Mouse (Mus musculus): ENCODE measurements around the gene Eif4a1. TPM values are rescaled to one million over a fixed set of nuclear protein-coding genes. Genes with fewer than 3 reads are reported as not detected.

Eif4a1 gene
- total RNA-seq, 1 experiment: 1,948 TPM

DNA sequence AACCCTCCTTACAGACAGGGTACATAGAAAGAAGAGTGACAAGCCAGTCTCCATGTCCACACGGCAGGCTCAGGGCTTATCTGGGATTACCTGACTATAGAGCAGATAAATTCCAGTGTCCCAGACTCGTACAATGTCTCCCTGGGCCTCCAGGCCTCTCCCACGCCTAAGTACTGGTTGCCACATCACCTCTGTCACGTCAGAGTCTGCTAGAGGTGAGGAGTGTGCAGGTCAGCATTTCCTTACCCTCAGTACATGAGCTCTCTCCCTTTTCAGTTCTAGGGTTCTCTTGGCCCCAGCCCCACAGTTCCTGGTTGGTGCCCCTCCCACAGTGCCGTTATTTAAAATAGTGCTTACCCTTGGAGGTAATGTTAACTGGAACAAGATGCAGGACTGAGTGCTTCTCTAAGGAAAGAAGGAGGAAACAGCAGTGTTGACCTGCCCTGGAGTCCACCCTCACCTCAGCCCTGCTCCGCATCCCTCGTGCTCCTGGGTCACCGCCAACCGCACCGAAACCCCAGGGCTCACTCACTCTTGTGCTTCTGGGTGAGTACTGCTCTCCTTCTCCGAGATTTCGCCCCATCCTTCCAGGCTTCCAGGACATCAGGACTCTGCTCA lies 12.0 kb upstream of the Eif4a1 start:
- peak overlapping the region; percentile 71 for H3K9ac ChIP-seq (ENCODE audit: insufficient read depth, low read depth, low read length, poor library complexity, severe bottlenecking)
- H3K27ac ChIP-seq (ENCODE audit: insufficient read depth, low read depth, low read length, poor library complexity, severe bottlenecking): peak overlapping the region; percentile 33; the same call in 1 of the 2 replicates
- in situ Hi-C loops (cut with MboI; ENCODE audit: low sequenced_read_pairs in 2 of 2, unreplicated experiment in 2 of 2): no loop called here
- H3K4me1 ChIP-seq (ENCODE audit: control insufficient read depth in 2 of 2, insufficient read depth in 2 of 2, low read length in 2 of 2, poor library complexity in 1 of 2): peaks cover 4 to 28% of the 10 kb centered on the region in 2 experiments
- peak overlapping the region; percentile 38 to 63 for H3K4me3 ChIP-seq (ENCODE audit: insufficient read depth in 1 of 2, low read depth in 1 of 2, low read length in 2 of 2, poor library complexity in 1 of 2, severe bottlenecking in 1 of 2)
- H3K36me3 ChIP-seq (ENCODE audit: control insufficient read depth, insufficient read depth, low read length, poor library complexity, severe bottlenecking): peaks cover 8% of the 10 kb centered on the region
- no peaks in the 10 kb centered on the region for H3K9me3 ChIP-seq (ENCODE audit: control insufficient read depth, insufficient read depth, low read depth, low read length)
- DNase-seq (ENCODE audit: low read depth, low spot score): no peak
- no peak for TF ChIP-seq ZNF384 (IDR thresholded peaks at IDR 0.05; ENCODE audit: low read depth, low read length)
- TF ChIP-seq CHD2 (IDR thresholded peaks at IDR 0.05; ENCODE audit: low read depth, low read length): no peak
- no peak for TF ChIP-seq ZC3H11A (IDR thresholded peaks at IDR 0.05; ENCODE audit: borderline replicate concordance, low read depth, low read length)
- no peak for TF ChIP-seq HCFC1 (IDR thresholded peaks at IDR 0.05; ENCODE audit: borderline replicate concordance, insufficient read depth, low read length)
- no peak for TF ChIP-seq MAFK (IDR thresholded peaks at IDR 0.05; ENCODE audit: insufficient read depth, low read depth, low read length)

DNA sequence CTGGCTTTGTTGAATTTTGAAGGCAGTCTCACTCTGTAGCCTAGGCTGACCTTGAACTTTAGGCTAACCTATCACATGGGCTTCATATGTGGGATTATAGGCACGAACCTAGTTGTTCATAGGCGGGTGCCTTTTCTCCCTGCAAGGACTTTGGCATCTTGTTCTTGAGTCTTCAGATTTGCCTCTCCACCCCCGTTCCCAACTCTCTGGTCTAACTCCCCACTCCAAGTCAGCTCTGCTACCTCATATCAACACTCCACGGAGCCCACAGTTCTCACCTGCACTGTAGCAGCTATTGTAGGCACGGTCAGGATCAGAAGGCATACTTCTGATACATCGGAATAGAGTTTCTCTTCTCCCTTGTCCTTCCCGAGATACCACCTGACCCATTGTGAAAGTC lies 11.4 kb upstream of the Eif4a1 start:
- H3K27ac ChIP-seq (ENCODE audit: insufficient read depth, low read depth, low read length, poor library complexity, severe bottlenecking): peak overlapping the region; percentile 16; the same call in 1 of the 2 replicates
- peak overlapping the region in 1 of 2 experiments; percentile 63; a peak in 2 of 4 replicates for H3K4me3 ChIP-seq (ENCODE audit: insufficient read depth in 1 of 2, low read depth in 1 of 2, low read length in 2 of 2, poor library complexity in 1 of 2, severe bottlenecking in 1 of 2)
- peaks cover 2 to 28% of the 10 kb centered on the region in 2 experiments for H3K4me1 ChIP-seq (ENCODE audit: control insufficient read depth in 2 of 2, insufficient read depth in 2 of 2, low read length in 2 of 2, poor library complexity in 1 of 2)
- no peaks in the 10 kb centered on the region for H3K9me3 ChIP-seq (ENCODE audit: control insufficient read depth, insufficient read depth, low read depth, low read length)
- in situ Hi-C loops (cut with MboI; ENCODE audit: low sequenced_read_pairs in 2 of 2, unreplicated experiment in 2 of 2): no loop called here
- H3K9ac ChIP-seq (ENCODE audit: insufficient read depth, low read depth, low read length, poor library complexity, severe bottlenecking): peak overlapping the region; percentile 71
- TF ChIP-seq MAFK (IDR thresholded peaks at IDR 0.05; ENCODE audit: insufficient read depth, low read depth, low read length) (no peak), ZNF384 (IDR thresholded peaks at IDR 0.05; ENCODE audit: low read depth, low read length) (no peak), HCFC1 (IDR thresholded peaks at IDR 0.05; ENCODE audit: borderline replicate concordance, insufficient read depth, low read length) (no peak), ZC3H11A (IDR thresholded peaks at IDR 0.05; ENCODE audit: borderline replicate concordance, low read depth, low read length) (no peak), CHD2 (IDR thresholded peaks at IDR 0.05; ENCODE audit: low read depth, low read length) (no peak)
- DNase-seq (ENCODE audit: low read depth, low spot score): no peak
- peaks cover 11% of the 10 kb centered on the region for H3K36me3 ChIP-seq (ENCODE audit: control insufficient read depth, insufficient read depth, low read length, poor library complexity, severe bottlenecking)

DNA sequence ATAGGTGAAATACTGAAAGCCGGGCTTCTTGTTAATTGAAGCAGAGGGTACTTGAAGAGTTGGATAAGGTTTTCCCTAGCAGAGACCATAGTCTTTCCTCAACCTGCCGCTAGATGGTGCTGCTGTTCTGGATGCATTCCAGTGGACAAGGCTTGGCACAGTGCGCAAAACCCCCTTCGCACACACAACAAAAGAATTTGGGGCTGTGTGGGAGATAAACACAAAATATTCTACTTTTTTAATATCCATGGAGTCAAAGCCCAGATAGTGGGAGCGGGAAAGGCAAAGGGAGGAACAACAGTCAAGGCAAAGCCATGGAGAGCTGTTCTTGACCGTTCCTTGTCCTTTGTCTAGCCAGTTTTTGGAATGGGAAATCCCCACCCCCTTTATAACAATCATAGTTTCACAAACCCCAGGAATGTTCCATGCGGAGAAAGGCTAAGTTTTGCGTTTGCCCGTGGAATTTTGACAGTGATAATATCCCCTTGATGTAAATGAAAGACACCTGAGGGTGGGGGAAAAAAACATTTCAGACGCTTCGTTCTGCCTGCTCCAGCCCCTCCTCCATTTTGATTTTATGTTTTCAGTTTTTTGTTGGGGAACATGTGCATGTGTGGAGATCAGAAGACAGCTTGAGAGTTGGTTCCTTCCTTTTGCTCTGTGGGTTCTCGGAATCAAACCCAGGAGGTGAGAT lies 10.8 kb upstream of the Eif4a1 start:
- H3K4me3 ChIP-seq (ENCODE audit: insufficient read depth in 1 of 2, low read depth in 1 of 2, low read length in 2 of 2, poor library complexity in 1 of 2, severe bottlenecking in 1 of 2): peak overlapping the region; percentile 93 to 98
- DNase-seq (ENCODE audit: low read depth, low spot score): peak; percentile 93
- peaks cover 17% of the 10 kb centered on the region for H3K36me3 ChIP-seq (ENCODE audit: control insufficient read depth, insufficient read depth, low read length, poor library complexity, severe bottlenecking)
- no peaks in the 10 kb centered on the region for H3K9me3 ChIP-seq (ENCODE audit: control insufficient read depth, insufficient read depth, low read depth, low read length)
- peaks cover 2 to 28% of the 10 kb centered on the region in 2 experiments for H3K4me1 ChIP-seq (ENCODE audit: control insufficient read depth in 2 of 2, insufficient read depth in 2 of 2, low read length in 2 of 2, poor library complexity in 1 of 2)
- peak overlapping the region; percentile 56; the same call in 1 of the 2 replicates for H3K27ac ChIP-seq (ENCODE audit: insufficient read depth, low read depth, low read length, poor library complexity, severe bottlenecking)
- in situ Hi-C loops (cut with MboI; ENCODE audit: low sequenced_read_pairs in 2 of 2, unreplicated experiment in 2 of 2): no loop called here
- H3K9ac ChIP-seq (ENCODE audit: insufficient read depth, low read depth, low read length, poor library complexity, severe bottlenecking): peak overlapping the region; percentile 76; the same call in 1 of the 2 replicates
- TF ChIP-seq HCFC1 (IDR thresholded peaks at IDR 0.05; ENCODE audit: borderline replicate concordance, insufficient read depth, low read length) (peak; percentile 43; the same call in 1 of the 2 replicates), ZC3H11A (IDR thresholded peaks at IDR 0.05; ENCODE audit: borderline replicate concordance, low read depth, low read length) (peak; percentile 81; the same call in 1 of the 2 replicates), MAFK (IDR thresholded peaks at IDR 0.05; ENCODE audit: insufficient read depth, low read depth, low read length) (no peak), CHD2 (IDR thresholded peaks at IDR 0.05; ENCODE audit: low read depth, low read length) (no peak)

DNA sequence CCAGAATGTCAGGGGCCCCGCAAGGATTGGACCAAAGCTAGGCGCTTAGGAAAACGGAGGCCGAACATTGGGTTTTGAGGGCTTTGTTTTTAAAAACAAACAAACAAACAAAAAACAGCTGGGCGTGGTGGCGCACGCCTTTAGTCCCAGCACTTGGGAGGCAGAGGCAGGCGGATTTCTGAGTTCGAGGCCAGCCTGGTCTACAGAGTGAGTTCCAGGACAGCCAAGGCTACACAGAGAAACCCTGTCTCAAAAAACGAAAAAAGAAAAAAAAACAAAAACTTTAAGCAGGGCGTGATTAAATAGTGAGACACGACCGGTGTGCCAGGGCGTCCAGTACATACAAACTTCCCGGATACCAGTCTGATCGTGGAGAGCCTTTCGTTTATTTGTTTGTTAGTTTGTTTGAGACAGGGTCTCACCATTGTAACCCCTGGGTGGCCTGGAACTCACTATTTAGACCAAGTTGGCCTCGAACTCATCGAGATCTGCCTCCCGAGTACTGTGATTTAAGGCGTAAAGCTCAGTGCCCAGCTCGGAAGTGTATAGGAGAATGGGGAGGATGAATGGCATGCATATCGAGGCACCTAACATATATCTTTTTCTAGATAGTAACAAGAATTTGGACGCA lies 10.1 kb upstream of the Eif4a1 start:
- TF ChIP-seq MAFK (IDR thresholded peaks at IDR 0.05; ENCODE audit: insufficient read depth, low read depth, low read length) (no peak), ZC3H11A (IDR thresholded peaks at IDR 0.05; ENCODE audit: borderline replicate concordance, low read depth, low read length) (no peak), CHD2 (IDR thresholded peaks at IDR 0.05; ENCODE audit: low read depth, low read length) (no peak), ZNF384 (IDR thresholded peaks at IDR 0.05; ENCODE audit: low read depth, low read length) (no peak), HCFC1 (IDR thresholded peaks at IDR 0.05; ENCODE audit: borderline replicate concordance, insufficient read depth, low read length) (no peak)
- Histone ChIP-seq H3K4me1 (ENCODE audit: control insufficient read depth in 2 of 2, insufficient read depth in 2 of 2, low read length in 2 of 2, poor library complexity in 1 of 2) (peaks cover 2 to 28% of the 10 kb centered on the region in 2 experiments), H3K9ac (ENCODE audit: insufficient read depth, low read depth, low read length, poor library complexity, severe bottlenecking) (peak overlapping the region; percentile 76), H3K9me3 (ENCODE audit: control insufficient read depth, insufficient read depth, low read depth, low read length) (no peaks in the 10 kb centered on the region), H3K4me3 (ENCODE audit: insufficient read depth in 1 of 2, low read depth in 1 of 2, low read length in 2 of 2, poor library complexity in 1 of 2, severe bottlenecking in 1 of 2) (peak overlapping the region; percentile 93 to 98), H3K27ac (ENCODE audit: insufficient read depth, low read depth, low read length, poor library complexity, severe bottlenecking) (peak overlapping the region; percentile 56), H3K36me3 (ENCODE audit: control insufficient read depth, insufficient read depth, low read length, poor library complexity, severe bottlenecking) (peaks cover 24% of the 10 kb centered on the region)
- in situ Hi-C loops (cut with MboI; ENCODE audit: low sequenced_read_pairs in 2 of 2, unreplicated experiment in 2 of 2): no loop called here
- DNase-seq (ENCODE audit: low read depth, low spot score): no peak

All from ES-E14 (cell line).